Mouse (Mus musculus) limb, embryonic 12.5 days (tissue): ENCODE results near the gene Bclaf1. TPM values are rescaled to one million over a fixed set of nuclear protein-coding genes. Genes with fewer than 3 reads are reported as not detected.

ENCODE experiments used
- ATAC-seq: fragments of 200-750 bp; cut with Nextera tagmentation; 2 replicates; pipeline ENCODE4 v1.8.0; 2017; ENCODE audit warnings: low read depth, moderate TSS enrichment; ENCODE audit not compliant: insufficient number of reproducible peaks, insufficient read depth, low FRiP score, low TSS enrichment
- H3K27ac ChIP-seq: fragments of 300-500 bp; sonication (generic); 2 replicates; pipeline ENCODE4 v1.5.1; 2016; ENCODE audit warnings: mild to moderate bottlenecking, moderate library complexity
- H3K27me3 ChIP-seq: fragments of 300-500 bp; sonication (generic); 2 replicates; pipeline ENCODE4 v1.6.1; 2016; ENCODE audit warnings: mild to moderate bottlenecking, moderate library complexity
- H3K36me3 ChIP-seq: fragments of 300-500 bp; sonication (generic); 2 replicates; pipeline ENCODE4 v1.6.1; 2016; ENCODE audit warnings: mild to moderate bottlenecking, moderate library complexity
- H3K4me1 ChIP-seq: fragments of 300-500 bp; sonication (generic); replicated peaks from 2 replicates; pipeline ENCODE4 v1.6.1; 2016
- H3K4me2 ChIP-seq: fragments of 300-500 bp; sonication (generic); 2 replicates; pipeline ENCODE4 v1.6.1; 2016; ENCODE audit warnings: mild to moderate bottlenecking, moderate library complexity
- H3K4me3 ChIP-seq: fragments of 300-500 bp; sonication (generic); replicated peaks from 2 replicates; pipeline ENCODE4 v1.5.1; 2016; ENCODE audit warnings: mild to moderate bottlenecking
- H3K9ac ChIP-seq: fragments of 300-500 bp; sonication (generic); replicated peaks from 2 replicates; pipeline ENCODE4 v1.6.1; 2016; ENCODE audit warnings: mild to moderate bottlenecking, moderate library complexity
- H3K9me3 ChIP-seq: fragments of 300-500 bp; sonication (generic); 2 replicates; pipeline ENCODE4 v1.6.1; 2016; ENCODE audit warnings: mild to moderate bottlenecking, moderate library complexity
- WGBS: fragments of 180-500 bp; shearing (Covaris S2); methylation state at CpG from one replicate; pipeline ENCODE4 v1.1.7; 2016; 5-methylcytosine and 5-hydroxymethylcytosine counted together
- polyA plus RNA-seq: library from polyadenylated mRNA; unstranded; fragments of >200 nt; fragmentation: Nextera tagmentation; extraction: Ambion mirVana; gene quantifications from 2 replicates; pipeline ENCODE4 v1.2.1, GENCODE M21; 2016

The Bclaf1 gene
- polyA plus RNA-seq, 1 experiment from 2014 or later = 157 TPM

GRCm38 (mm10) chr10:20314797-20315196 lies 2.5 kb downstream of the Bclaf1 start:
- H3K9me3 ChIP-seq = no peaks in the 10 kb centered on the region
- no peak overlapping the region for H3K9ac ChIP-seq
- ATAC-seq = no peak
- peaks cover 23% of the 10 kb centered on the region for H3K36me3 ChIP-seq
- peaks cover 15% of the 10 kb centered on the region for H3K4me1 ChIP-seq
- H3K4me2 ChIP-seq = no peak overlapping the region
- H3K27ac ChIP-seq = no peak overlapping the region
- H3K4me3 ChIP-seq = no peak overlapping the region
- no peaks in the 10 kb centered on the region for H3K27me3 ChIP-seq
- WGBS = 63% methylated on average over 2 of the region's 2 CpGs

- no peak for ATAC-seq
- H3K27ac ChIP-seq = no peak overlapping the region
- H3K9ac ChIP-seq = no peak overlapping the region
- H3K9me3 ChIP-seq = no peaks in the 10 kb centered on the region
- H3K4me2 ChIP-seq = no peak overlapping the region
- peaks cover 39% of the 10 kb centered on the region for H3K36me3 ChIP-seq
- no peak overlapping the region for H3K4me3 ChIP-seq
- H3K4me1 ChIP-seq = peaks cover 10% of the 10 kb centered on the region
- no peaks in the 10 kb centered on the region for H3K27me3 ChIP-seq
- WGBS = 83% methylated on average over 5 of the region's 5 CpGs
Measured at GRCm38 (mm10) chr10:20317466-20317865, 5.2 kb downstream of the Bclaf1 start.

GRCm38 (mm10) chr10:20326226-20326625 lies 14.0 kb downstream of the Bclaf1 start:
- no peaks in the 10 kb centered on the region for H3K4me1 ChIP-seq
- no peak overlapping the region for H3K9ac ChIP-seq
- H3K36me3 ChIP-seq = peaks cover 83% of the 10 kb centered on the region
- no peak overlapping the region for H3K27ac ChIP-seq
- no peaks in the 10 kb centered on the region for H3K27me3 ChIP-seq
- H3K4me2 ChIP-seq = no peak overlapping the region
- ATAC-seq = no peak
- H3K9me3 ChIP-seq = no peaks in the 10 kb centered on the region
- no peak overlapping the region for H3K4me3 ChIP-seq

- no peak overlapping the region for H3K9ac ChIP-seq
- H3K9me3 ChIP-seq = no peaks in the 10 kb centered on the region
- H3K4me3 ChIP-seq = no peak overlapping the region
- peaks cover 86% of the 10 kb centered on the region for H3K36me3 ChIP-seq
- H3K27me3 ChIP-seq = no peaks in the 10 kb centered on the region
- ATAC-seq = no peak
- no peak overlapping the region for H3K4me2 ChIP-seq
- H3K4me1 ChIP-seq = no peaks in the 10 kb centered on the region
- H3K27ac ChIP-seq = no peak overlapping the region
- 94% methylated on average over 2 of the region's 2 CpGs for WGBS
Measured at GRCm38 (mm10) chr10:20331262-20331661, 19.0 kb downstream of the Bclaf1 start.

- H3K4me3 ChIP-seq = no peak overlapping the region
- H3K9me3 ChIP-seq = no peaks in the 10 kb centered on the region
- H3K27me3 ChIP-seq = no peaks in the 10 kb centered on the region
- ATAC-seq = no peak
- 94% methylated on average over 7 of the region's 7 CpGs for WGBS
- peaks cover 83% of the 10 kb centered on the region for H3K36me3 ChIP-seq
- H3K27ac ChIP-seq = no peak overlapping the region
- H3K9ac ChIP-seq = no peak overlapping the region
- H3K4me1 ChIP-seq = no peaks in the 10 kb centered on the region
- H3K4me2 ChIP-seq = no peak overlapping the region
Measured at GRCm38 (mm10) chr10:20337872-20338271, 25.6 kb downstream of the Bclaf1 start.

- Histone ChIP-seq H3K36me3 (peaks cover 46% of the 10 kb centered on the region), H3K9ac (no peak overlapping the region), H3K4me2 (no peak overlapping the region), H3K27ac (no peak overlapping the region), H3K4me3 (no peak overlapping the region), H3K9me3 (no peaks in the 10 kb centered on the region), H3K27me3 (no peaks in the 10 kb centered on the region), H3K4me1 (peaks cover 9% of the 10 kb centered on the region)
- 79% methylated on average over 1 of the region's 1 CpGs for WGBS
- ATAC-seq = no peak
Measured at GRCm38 (mm10) chr10:20345736-20346135, 33.5 kb downstream of the Bclaf1 start.

- peaks cover 9% of the 10 kb centered on the region for H3K4me1 ChIP-seq
- peak within 1 kb of the TSS; percentile 73 for H3K4me3 ChIP-seq
- H3K27me3 ChIP-seq = no peaks in the 10 kb centered on the region
- H3K9ac ChIP-seq = peak within 1 kb of the TSS; percentile 67
- peaks cover 33% of the 10 kb centered on the region for H3K36me3 ChIP-seq
- peak; percentile 85 for ATAC-seq
- 2% methylated on average over 58 of the region's 58 CpGs for WGBS
- peak within 1 kb of the TSS; percentile 81 for H3K4me2 ChIP-seq
- H3K9me3 ChIP-seq = no peaks in the 10 kb centered on the region
- H3K27ac ChIP-seq = peak within 1 kb of the TSS; percentile 66
Measured at GRCm38 (mm10) chr10:20347285-20348214, 35.3 kb downstream of the Bclaf1 start, which contains the start of gene Mtfr2. Mtfr2 (plus strand) TSS chr10:20347770.

GRCm38 (mm10) chr10:20348894-20349293 lies 36.6 kb downstream of the Bclaf1 start:
- peaks cover 24% of the 10 kb centered on the region for H3K36me3 ChIP-seq
- no peak overlapping the region for H3K9ac ChIP-seq
- no peaks in the 10 kb centered on the region for H3K27me3 ChIP-seq
- peak overlapping the region; percentile 73; the same call in 1 of the 2 replicates for H3K4me3 ChIP-seq
- no peak for ATAC-seq
- H3K9me3 ChIP-seq = no peaks in the 10 kb centered on the region
- H3K27ac ChIP-seq = no peak overlapping the region
- H3K4me2 ChIP-seq = peak overlapping the region; percentile 81; the same call in 1 of the 2 replicates
- H3K4me1 ChIP-seq = peaks cover 9% of the 10 kb centered on the region
- WGBS = 81% methylated on average over 2 of the region's 2 CpGs

GRCm38 (mm10) chr10:20361542-20362449 lies 49.5 kb downstream of the Bclaf1 start:
- no peak for ATAC-seq

GRCm38 (mm10) chr10:20362450-20363118 lies 50.3 kb downstream of the Bclaf1 start:
- H3K4me1 ChIP-seq = no peaks in the 10 kb centered on the region
- no peak overlapping the region for H3K4me3 ChIP-seq
- peaks cover 9% of the 10 kb centered on the region for H3K9me3 ChIP-seq
- ATAC-seq = no peak
- WGBS = 67% methylated on average over 4 of the region's 4 CpGs
- H3K4me2 ChIP-seq = no peak overlapping the region
- H3K27ac ChIP-seq = no peak overlapping the region
- H3K27me3 ChIP-seq = no peaks in the 10 kb centered on the region
- peaks cover 20% of the 10 kb centered on the region for H3K36me3 ChIP-seq
- no peak overlapping the region for H3K9ac ChIP-seq

More at GRCm38 (mm10) chr10:20361542-20362449, 49.5 kb downstream of the Bclaf1 start:
- Histone ChIP-seq H3K4me3 (no peak overlapping the region), H3K4me1 (no peaks in the 10 kb centered on the region), H3K36me3 (peaks cover 28% of the 10 kb centered on the region), H3K27me3 (no peaks in the 10 kb centered on the region), H3K27ac (no peak overlapping the region), H3K9ac (no peak overlapping the region), H3K4me2 (no peak overlapping the region), H3K9me3 (peaks cover 3% of the 10 kb centered on the region; the same call in 1 of the 2 replicates)
- 62% methylated on average over 10 of the region's 10 CpGs for WGBS
